Mouse (Mus musculus): ENCODE results near the gene B4gat1. TPM values are rescaled to one million over a fixed set of nuclear protein-coding genes. Genes with fewer than 3 reads are reported as not detected.

The B4gat1 gene
- total and polyA plus RNA-seq, 2 experiments: 11.8 to 20.1 TPM

DNA sequence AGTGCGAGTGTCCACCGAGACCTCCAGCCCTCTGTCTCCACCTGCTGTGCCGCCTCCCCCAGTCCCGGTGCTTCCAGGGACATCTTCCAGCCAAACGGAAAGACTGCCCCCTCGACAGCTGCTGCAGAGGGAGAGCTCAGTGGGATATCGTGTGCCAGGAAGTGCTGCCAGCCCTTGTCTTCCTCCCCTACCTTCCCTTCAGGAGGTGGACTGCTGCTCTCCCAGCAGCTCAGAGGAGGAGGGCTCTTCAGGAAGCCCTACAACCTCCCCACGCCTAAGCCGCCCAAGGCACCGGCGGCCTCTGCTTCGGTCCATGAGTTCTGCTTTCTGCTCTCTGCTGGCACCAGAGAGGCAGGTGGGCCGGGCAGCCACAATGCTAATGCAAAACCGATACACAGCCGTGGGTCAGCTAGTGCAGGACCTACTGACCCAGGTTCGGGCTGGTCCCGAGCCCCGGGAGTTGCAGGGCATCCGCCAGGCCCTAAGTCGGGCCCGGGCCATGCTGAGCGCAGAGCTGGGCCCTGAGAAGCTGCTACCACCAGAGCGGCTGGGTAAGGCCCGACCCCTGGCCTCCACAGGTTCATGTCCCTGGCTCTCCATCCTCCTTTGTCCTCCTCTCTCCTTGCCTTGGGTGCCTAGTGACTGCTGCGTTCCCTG, 13.7 kb downstream of the B4gat1 start:
- H3K4me1 ChIP-seq (ENCODE audit: control insufficient read depth, insufficient read depth, low read length): no peaks in the 10 kb centered on the region
- H3K4me3 ChIP-seq (ENCODE audit: insufficient read depth, low read depth, low read length): no peak overlapping the region
- no peaks in the 10 kb centered on the region for H3K79me2 ChIP-seq (ENCODE audit: control insufficient read depth, insufficient read depth, low read length)
- no peak overlapping the region for H3K27ac ChIP-seq (replicated peaks; ENCODE audit: insufficient read depth, low read depth, low read length)
- no peak for DNase-seq (ENCODE audit: extremely low read depth, low read depth, low spot score)
- TF ChIP-seq POLR2A (IDR thresholded peaks at IDR 0.05; ENCODE audit: extremely low read depth, insufficient read depth, low read length) (no peak), CTCF (IDR thresholded peaks at IDR 0.05; ENCODE audit: low read depth, low read length) (no peak)
- WGBS: 62% methylated on average over 25 of the region's 25 CpGs
- H3K36me3 ChIP-seq (ENCODE audit: control insufficient read depth, insufficient read depth, low read length): no peaks in the 10 kb centered on the region
- no peak overlapping the region for H3K9ac ChIP-seq (ENCODE audit: low read depth, low read length)
- H3K27me3 ChIP-seq (ENCODE audit: control insufficient read depth, insufficient read depth, low read length): no peaks in the 10 kb centered on the region

DNA sequence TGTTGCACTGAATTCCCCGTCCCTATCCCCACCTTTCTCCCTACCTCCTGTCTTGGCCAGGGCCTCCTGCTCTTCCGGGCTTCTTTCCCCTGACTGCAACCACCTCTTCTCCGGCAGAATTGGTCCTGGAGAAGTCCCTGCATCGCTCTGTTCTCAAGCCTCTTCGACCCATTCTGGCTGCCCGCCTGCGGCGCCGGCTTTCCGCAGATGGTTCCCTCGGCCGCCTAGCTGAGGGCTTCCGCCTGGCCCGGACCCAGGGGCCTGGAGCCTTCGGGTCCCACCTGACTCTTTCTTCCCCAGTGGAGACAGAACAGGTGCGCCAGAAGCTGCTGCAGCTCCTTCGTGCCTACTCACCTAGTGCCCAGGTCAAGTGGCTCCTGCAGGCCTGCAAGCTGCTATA, 14.2 kb downstream of the B4gat1 start:
- TF ChIP-seq CTCF (IDR thresholded peaks at IDR 0.05; ENCODE audit: low read depth, low read length): no peak
- no peak for TF ChIP-seq POLR2A (IDR thresholded peaks at IDR 0.05; ENCODE audit: extremely low read depth, insufficient read depth, low read length)
- 85% methylated on average over 17 of the region's 17 CpGs for WGBS

DNA sequence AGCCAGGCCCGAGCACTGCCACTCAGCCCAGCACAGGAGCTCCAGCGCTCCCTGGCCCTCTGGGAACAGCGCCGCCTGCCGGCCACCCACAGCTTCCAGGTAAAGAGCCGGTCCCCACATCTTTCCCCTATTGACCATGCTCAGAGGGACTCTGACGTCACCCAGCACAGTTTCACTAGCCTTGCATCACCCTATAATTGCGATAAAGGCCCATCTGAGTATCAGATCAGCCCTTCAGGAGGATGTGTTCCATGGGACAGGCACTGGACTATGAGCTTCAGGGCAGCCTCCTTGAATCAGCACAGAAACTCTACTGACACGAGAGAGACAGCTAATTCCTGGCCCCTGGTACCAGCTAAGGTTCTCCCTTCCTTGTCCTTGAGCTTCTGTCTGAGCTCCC, 15.3 kb downstream of the B4gat1 start:
- no peaks in the 10 kb centered on the region for H3K36me3 ChIP-seq (ENCODE audit: control insufficient read depth, insufficient read depth, low read length)
- peak; percentile 16 for DNase-seq (ENCODE audit: extremely low read depth, low read depth, low spot score)
- no peak overlapping the region for H3K27ac ChIP-seq (replicated peaks; ENCODE audit: insufficient read depth, low read depth, low read length)
- no peaks in the 10 kb centered on the region for H3K4me1 ChIP-seq (ENCODE audit: control insufficient read depth, insufficient read depth, low read length)
- WGBS: 18% methylated on average over 9 of the region's 9 CpGs
- H3K4me3 ChIP-seq (ENCODE audit: insufficient read depth, low read depth, low read length): no peak overlapping the region
- TF ChIP-seq CTCF (IDR thresholded peaks at IDR 0.05; ENCODE audit: low read depth, low read length) (peak; percentile 85), POLR2A (IDR thresholded peaks at IDR 0.05; ENCODE audit: extremely low read depth, insufficient read depth, low read length) (no peak)
- no peaks in the 10 kb centered on the region for H3K27me3 ChIP-seq (ENCODE audit: control insufficient read depth, insufficient read depth, low read length)
- H3K9ac ChIP-seq (ENCODE audit: low read depth, low read length): no peak overlapping the region
- no peaks in the 10 kb centered on the region for H3K79me2 ChIP-seq (ENCODE audit: control insufficient read depth, insufficient read depth, low read length)

More for the DNA sequence above, 14.2 kb downstream of the B4gat1 start:
- Histone ChIP-seq H3K4me1 (ENCODE audit: control insufficient read depth, insufficient read depth, low read length) (no peaks in the 10 kb centered on the region), H3K79me2 (ENCODE audit: control insufficient read depth, insufficient read depth, low read length) (no peaks in the 10 kb centered on the region), H3K9ac (ENCODE audit: low read depth, low read length) (no peak overlapping the region), H3K27me3 (ENCODE audit: control insufficient read depth, insufficient read depth, low read length) (no peaks in the 10 kb centered on the region), H3K4me3 (ENCODE audit: insufficient read depth, low read depth, low read length) (no peak overlapping the region), H3K36me3 (ENCODE audit: control insufficient read depth, insufficient read depth, low read length) (no peaks in the 10 kb centered on the region), H3K27ac (replicated peaks; ENCODE audit: insufficient read depth, low read depth, low read length) (no peak overlapping the region)
- DNase-seq (ENCODE audit: extremely low read depth, low read depth, low spot score): no peak

DNA sequence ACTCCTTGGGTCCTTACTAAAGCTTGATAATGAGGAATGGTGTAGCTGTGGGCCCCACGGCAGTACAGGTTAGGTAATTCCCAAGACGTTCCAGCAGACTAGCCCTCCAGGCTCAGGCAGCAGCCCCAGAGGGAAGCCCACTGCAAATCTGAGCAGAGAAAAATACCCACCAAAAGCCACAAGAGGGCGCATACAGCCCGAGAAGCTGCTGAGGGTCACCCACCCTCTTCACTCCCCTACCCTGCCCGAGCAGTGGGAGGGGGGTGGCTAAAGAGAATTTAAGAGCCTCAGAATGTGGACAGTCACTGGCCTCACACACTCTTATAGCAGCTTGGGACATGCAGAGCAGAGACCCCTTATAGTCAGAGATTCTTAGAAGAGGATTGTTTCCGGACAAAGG, 17.6 kb downstream of the B4gat1 start:
- Histone ChIP-seq H3K27me3 (ENCODE audit: control insufficient read depth, insufficient read depth, low read length) (no peaks in the 10 kb centered on the region), H3K27ac (replicated peaks; ENCODE audit: insufficient read depth, low read depth, low read length) (no peak overlapping the region), H3K36me3 (ENCODE audit: control insufficient read depth, insufficient read depth, low read length) (no peaks in the 10 kb centered on the region), H3K9ac (ENCODE audit: low read depth, low read length) (no peak overlapping the region), H3K4me1 (ENCODE audit: control insufficient read depth, insufficient read depth, low read length) (no peaks in the 10 kb centered on the region), H3K4me3 (ENCODE audit: insufficient read depth, low read depth, low read length) (no peak overlapping the region), H3K79me2 (ENCODE audit: control insufficient read depth, insufficient read depth, low read length) (no peaks in the 10 kb centered on the region)
- WGBS: 20% methylated on average over 6 of the region's 6 CpGs
- no peak for TF ChIP-seq POLR2A (IDR thresholded peaks at IDR 0.05; ENCODE audit: extremely low read depth, insufficient read depth, low read length)
- TF ChIP-seq CTCF (IDR thresholded peaks at IDR 0.05; ENCODE audit: low read depth, low read length): peak; percentile 68
- DNase-seq (ENCODE audit: extremely low read depth, low read depth, low spot score): no peak

DNA sequence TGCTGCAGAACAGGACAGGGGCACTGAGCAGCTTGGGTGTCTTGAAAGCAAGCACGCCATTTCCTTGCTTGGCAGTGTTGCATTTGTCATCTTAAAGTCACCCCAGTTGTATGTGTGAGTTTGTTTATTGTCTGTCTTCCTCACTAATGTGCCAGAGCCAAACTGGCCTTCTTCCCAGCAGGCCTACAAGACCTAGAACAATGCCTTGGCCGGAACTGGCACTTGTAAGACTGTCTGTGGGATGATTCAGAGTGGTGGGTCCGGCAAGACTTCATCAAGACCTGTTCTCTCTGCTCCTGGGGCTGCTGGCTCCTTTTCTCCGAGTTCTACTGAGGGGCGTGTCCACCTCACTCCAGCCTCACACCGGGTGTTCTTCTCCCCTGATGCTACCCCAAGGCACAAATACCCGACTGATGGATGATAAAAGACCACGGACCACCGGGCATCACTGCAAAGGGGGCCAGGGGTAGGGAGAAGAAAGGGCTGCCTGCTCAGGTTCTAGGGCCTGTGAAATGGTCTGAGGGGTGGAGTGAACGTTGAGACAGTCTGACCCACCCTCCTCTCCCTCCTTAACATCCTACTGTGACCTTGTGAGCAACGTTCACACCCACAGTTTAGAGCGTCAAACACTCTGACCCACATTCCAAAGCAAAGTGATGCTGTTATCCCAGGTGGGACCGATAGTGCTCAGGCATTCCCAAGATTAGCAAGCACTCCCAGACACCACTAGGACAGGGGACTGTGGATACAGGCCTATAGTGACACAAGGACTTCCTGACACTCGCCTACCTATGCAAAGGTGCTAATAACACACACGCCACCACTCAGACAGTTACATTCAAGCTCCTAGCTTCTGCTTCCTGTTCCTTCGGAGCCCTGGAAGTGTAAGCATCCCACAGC, 19.5 kb downstream of the B4gat1 start:
- H3K36me3 ChIP-seq (ENCODE audit: control insufficient read depth, insufficient read depth, low read length): no peaks in the 10 kb centered on the region
- no peak overlapping the region for H3K27ac ChIP-seq (replicated peaks; ENCODE audit: insufficient read depth, low read depth, low read length)
- DNase-seq (ENCODE audit: extremely low read depth, low read depth, low spot score): no peak
- H3K4me1 ChIP-seq (ENCODE audit: control insufficient read depth, insufficient read depth, low read length): no peaks in the 10 kb centered on the region
- H3K79me2 ChIP-seq (ENCODE audit: control insufficient read depth, insufficient read depth, low read length): no peaks in the 10 kb centered on the region
- no peak overlapping the region for H3K4me3 ChIP-seq (ENCODE audit: insufficient read depth, low read depth, low read length)
- WGBS: 46% methylated on average over 16 of the region's 16 CpGs
- H3K27me3 ChIP-seq (ENCODE audit: control insufficient read depth, insufficient read depth, low read length): no peaks in the 10 kb centered on the region
- no peak overlapping the region for H3K9ac ChIP-seq (ENCODE audit: low read depth, low read length)
- TF ChIP-seq CTCF (IDR thresholded peaks at IDR 0.05; ENCODE audit: low read depth, low read length): no peak
- TF ChIP-seq POLR2A (IDR thresholded peaks at IDR 0.05; ENCODE audit: extremely low read depth, insufficient read depth, low read length): no peak
